In the genomic region with DNA sequence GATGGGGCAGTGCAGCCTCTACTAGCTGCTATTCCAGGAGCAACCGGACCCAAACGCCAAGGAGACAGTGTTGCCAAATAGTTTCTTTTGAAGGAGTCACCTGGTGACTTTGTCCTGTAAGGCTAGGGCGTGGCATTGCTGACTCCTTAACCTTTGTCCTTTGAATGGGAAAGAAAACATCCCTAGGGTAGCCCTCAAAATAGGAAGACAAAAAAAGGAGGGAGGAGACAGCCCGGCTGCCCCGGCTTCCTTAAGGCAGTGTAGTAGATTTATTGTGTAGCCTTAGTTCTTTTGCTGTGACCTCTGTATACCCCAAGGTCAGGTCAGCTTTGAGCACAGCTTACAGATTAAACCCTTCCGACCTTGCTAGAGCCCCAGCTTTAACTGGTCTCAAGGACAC, we compare ENCODE assay signal across 17 mouse cellular contexts. TPM values are rescaled to one million over a fixed set of nuclear protein-coding genes. Genes with fewer than 3 reads are reported as not detected.
DNase-seq lines count a peak whose midpoint lies in the region; ATAC-seq and TF ChIP-seq lines count a peak whose summit lies in the region.
"Had no signal": no experiment of that assay in that cellular context is flagged by ENCODE, and none has a peak within 500 bp of the region (broad histone marks: within the 10 kb centered on the region; RNA-seq: fewer than 3 reads in every experiment).

No protein-coding gene starts in this region.

- H3K4me1 ChIP-seq in kidney, embryonic 16.5 days (ENCODE audit: insufficient read depth, low read length): peaks cover 8% of the 10 kb centered on the region; the same call in 1 of the 2 replicates
- peaks cover 12% of the 10 kb centered on the region for H3K4me1 ChIP-seq in ES-Bruce4 (ENCODE audit: control insufficient read depth, insufficient read depth, low read length)
- H3K4me1 ChIP-seq in lung, postnatal 0 days (ENCODE audit: insufficient read depth, low read depth, low read length): peaks cover 9% of the 10 kb centered on the region; the same call in 1 of the 2 replicates
- peaks cover 27% of the 10 kb centered on the region for H3K4me1 ChIP-seq in limb, embryonic 10.5 days

- 0 out of 2 replicates have a peak, but pooled peaks have one; percentile 27 for ATAC-seq in kidney, embryonic 16.5 days (ENCODE audit: low FRiP score, low TSS enrichment)
- peak; percentile 80 for ATAC-seq in lung, postnatal 0 days
- ATAC-seq: forebrain, embryonic 16.5 days had no signal

- H3K9ac ChIP-seq in kidney, embryonic 16.5 days (replicated peaks; ENCODE audit: low read length): no peak overlapping the region
- H3K9ac ChIP-seq in ES-Bruce4 (ENCODE audit: low read depth, poor library complexity, severe bottlenecking): no peak overlapping the region
- no peak overlapping the region for H3K9ac ChIP-seq in lung, postnatal 0 days (replicated peaks; ENCODE audit: low read depth)
- H3K9ac ChIP-seq: hindbrain, embryonic 15.5 days; limb, embryonic 12.5 days; liver, embryonic 14.5 days had no signal

- H3K4me2 ChIP-seq in kidney, embryonic 16.5 days (replicated peaks; ENCODE audit: low read depth, low read length): no peak overlapping the region
- no peak overlapping the region for H3K4me2 ChIP-seq in lung, postnatal 0 days (replicated peaks; ENCODE audit: low read depth, low read length)
- H3K4me2 ChIP-seq: hindbrain, embryonic 15.5 days; limb, embryonic 12.5 days had no signal

- no peak for DNase-seq in kidney, adult 8-10 months
- peak; percentile 95 for DNase-seq in R1 (ENCODE audit: low read depth, low spot score)
- DNase-seq in lung, postnatal 0 days (ENCODE audit: low spot score): peak; percentile 81
- no peak for DNase-seq in limb, embryonic 10.5 days (ENCODE audit: low spot score)
- no peak for DNase-seq in gastrocnemius, postnatal 14 days
- DNase-seq: cerebellum, postnatal 10 days; gastrocnemius, postnatal 25 days; heart, postnatal 14 days; right cerebral cortex, postnatal 4 days; thymus, adult 18-20 months had no signal

- peak; percentile 97 for TF ChIP-seq EP300 in ES-Bruce4 (IDR thresholded peaks at IDR 0.05; ENCODE audit: insufficient read depth, low read depth, low read length)
- peak; percentile 78 for TF ChIP-seq EP300 in lung, postnatal 0 days (IDR thresholded peaks at IDR 0.05)

- WGBS in kidney, embryonic 16.5 days: 38% methylated on average over 6 of the region's 6 CpGs
- WGBS in lung, postnatal 0 days: 40% methylated on average over 6 of the region's 6 CpGs
- WGBS in limb, embryonic 10.5 days: 27% methylated on average over 6 of the region's 6 CpGs

- no peak for TF ChIP-seq CTCF in ES-Bruce4 (IDR thresholded peaks at IDR 0.05; ENCODE audit: low read depth, low read length)
- TF ChIP-seq CTCF in lung, postnatal 0 days (IDR thresholded peaks at IDR 0.05): no peak

- 0 out of 2 replicates have a peak, but pooled peaks cover 4% of the 10 kb centered on the region for H3K27me3 ChIP-seq in kidney, embryonic 16.5 days (ENCODE audit: insufficient read depth, low read length)
- H3K27me3 ChIP-seq in ES-Bruce4 (ENCODE audit: control insufficient read depth, insufficient read depth, low read length, poor library complexity, severe bottlenecking): no peaks in the 10 kb centered on the region
- H3K27me3 ChIP-seq in lung, postnatal 0 days (replicated peaks; ENCODE audit: insufficient read depth, low read length): no peaks in the 10 kb centered on the region
- H3K27me3 ChIP-seq in limb, embryonic 10.5 days (ENCODE audit: low read depth, poor library complexity, severe bottlenecking): peaks cover 35% of the 10 kb centered on the region

- H3K27ac ChIP-seq in kidney, embryonic 16.5 days (ENCODE audit: low read length): no peak overlapping the region
- H3K27ac ChIP-seq in ES-Bruce4 (ENCODE audit: insufficient read depth, low read length): peak overlapping the region; percentile 84
- H3K27ac ChIP-seq in lung, postnatal 0 days (ENCODE audit: low read length): peak overlapping the region; percentile 79
- H3K27ac ChIP-seq in limb, embryonic 10.5 days: no peak overlapping the region
- H3K27ac ChIP-seq: heart, embryonic 10.5 days; hindbrain, embryonic 15.5 days; limb, embryonic 12.5 days; liver, embryonic 14.5 days had no signal

- no peak for TF ChIP-seq POLR2A in ES-Bruce4 (IDR thresholded peaks at IDR 0.05; ENCODE audit: insufficient read depth, low read length)

- no peaks in the 10 kb centered on the region for H3K9me3 ChIP-seq in kidney, embryonic 16.5 days (ENCODE audit: low read length)
- H3K9me3 ChIP-seq in ES-Bruce4 (replicated peaks; ENCODE audit: control insufficient read depth, insufficient read depth, low read length, poor library complexity, severe bottlenecking): no peaks in the 10 kb centered on the region
- H3K9me3 ChIP-seq in lung, postnatal 0 days (ENCODE audit: low read length): no peaks in the 10 kb centered on the region
- H3K9me3 ChIP-seq in limb, embryonic 10.5 days (replicated peaks): no peaks in the 10 kb centered on the region
- H3K9me3 ChIP-seq: heart, embryonic 10.5 days; hindbrain, embryonic 15.5 days; limb, embryonic 12.5 days had no signal

- intact Hi-C loops in gastrocnemius, postnatal 14 days (cut with DNase I; ENCODE audit: low total_unique reads): no loop called here

- no peak overlapping the region for H3K4me3 ChIP-seq in kidney, embryonic 16.5 days (ENCODE audit: low read length)
- H3K4me3 ChIP-seq in ES-Bruce4 (ENCODE audit: low read depth, low read length): no peak overlapping the region
- H3K4me3 ChIP-seq in lung, postnatal 0 days (ENCODE audit: low read depth, low read length): no peak overlapping the region
- no peak overlapping the region for H3K4me3 ChIP-seq in limb, embryonic 10.5 days
- H3K4me3 ChIP-seq: heart, embryonic 10.5 days; hindbrain, embryonic 15.5 days; limb, embryonic 12.5 days had no signal

- no peaks in the 10 kb centered on the region for H3K36me3 ChIP-seq in kidney, embryonic 16.5 days (ENCODE audit: insufficient read depth, low read length)
- H3K36me3 ChIP-seq in ES-Bruce4 (ENCODE audit: control insufficient read depth, insufficient read depth, low read length, poor library complexity, severe bottlenecking): no peaks in the 10 kb centered on the region
- H3K36me3 ChIP-seq in lung, postnatal 0 days (ENCODE audit: insufficient read depth, low read length): no peaks in the 10 kb centered on the region
- H3K36me3 ChIP-seq in limb, embryonic 10.5 days: no peaks in the 10 kb centered on the region
- H3K36me3 ChIP-seq: heart, embryonic 10.5 days; hindbrain, embryonic 15.5 days; limb, embryonic 12.5 days had no signal

RNA-seq across cellular contexts. Expression of gene Mbip, which starts 49.2 kb away (rescaled TPM):
- polyA plus RNA-seq in kidney, embryonic 16.5 days (2015; fragmentation: Nextera tagmentation; extraction: Ambion mirVana): 36.7 and 39.9 TPM in 2 replicates
- polyA plus RNA-seq in ES-Bruce4 (2011; ENCODE audit: insufficient read depth, insufficient read length, low read depth, missing spikeins): 36.1 and 36.5 TPM in 2 replicates
- 122 and 126 TPM in 2 replicates for polyA plus RNA-seq in lung, postnatal 0 days (2015; fragmentation: Nextera tagmentation; extraction: Ambion mirVana)
- 40.5 and 47.7 TPM in 2 replicates for polyA plus RNA-seq in limb, embryonic 10.5 days (2016; fragmentation: Nextera tagmentation; extraction: Ambion mirVana)
- total RNA-seq in gastrocnemius, postnatal 14 days (2021): 1 to 10 TPM; 6.4 to 8.3 TPM

Comparison
In these comparisons a context has a peak if more than half of its experiments do, and no peak if none do; other contexts are left out.
1. H3K27ac ChIP-seq: peak in ES-Bruce4 (single experiment) and lung, postnatal 0 days (single experiment); none in kidney, embryonic 16.5 days (single experiment) and limb, embryonic 10.5 days (single experiment).
2. DNase-seq: peak in R1 (single experiment) and lung, postnatal 0 days (single experiment); none in kidney, adult 8-10 months (0 of 2), limb, embryonic 10.5 days (single experiment) and gastrocnemius, postnatal 14 days (single experiment).